Mouse (Mus musculus): ENCODE measurements around the gene Osmr. TPM values are rescaled to one million over a fixed set of nuclear protein-coding genes. Genes with fewer than 3 reads are reported as not detected.

The Osmr gene
- polyA plus RNA-seq, 1 experiment from 2014 or later, result 0.13 TPM

Other genes starting within 250 kb of the Osmr start
- 25.0 and 25.9 TPM in 2 replicates for gene Rictor, start 166.6 kb downstream of the Osmr start, polyA plus RNA-seq (2016; fragmentation: Nextera tagmentation; extraction: Ambion mirVana)
- gene Lifr, start 215.6 kb upstream of the Osmr start, polyA plus RNA-seq (2016; fragmentation: Nextera tagmentation; extraction: Ambion mirVana), result 19.8 and 24.9 TPM in 2 replicates

Measured in liver, embryonic 12.5 days (tissue).